Mouse (Mus musculus): ENCODE results near the gene St7.

DNA sequence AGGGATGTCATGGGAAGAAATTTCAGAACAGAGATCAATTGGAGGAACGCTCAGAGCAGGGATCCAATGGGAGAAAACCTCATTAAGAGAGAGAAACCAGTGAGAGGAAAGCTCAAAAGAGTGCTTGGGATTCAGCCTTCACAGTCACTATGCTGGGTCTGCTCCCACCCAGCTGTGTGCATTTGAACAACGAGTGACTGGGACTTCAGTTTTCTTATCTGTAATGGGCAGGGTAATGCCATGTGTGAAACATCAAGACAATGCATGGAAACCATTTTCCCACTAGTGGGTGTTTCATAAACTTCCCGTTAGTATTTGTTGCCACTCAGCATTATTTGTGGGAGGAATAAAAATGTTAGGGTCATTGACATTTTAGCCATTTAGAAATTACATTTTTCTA, 111.7 kb downstream of the St7 start:
- no peak for TF ChIP-seq CTCF (IDR thresholded peaks at IDR 0.05; ENCODE audit: control insufficient read depth, insufficient read depth, insufficient read length)
- TF ChIP-seq MAX (IDR thresholded peaks at IDR 0.05): no peak
